ENCODE assay signal across 27 mouse cellular contexts in the genomic region with DNA sequence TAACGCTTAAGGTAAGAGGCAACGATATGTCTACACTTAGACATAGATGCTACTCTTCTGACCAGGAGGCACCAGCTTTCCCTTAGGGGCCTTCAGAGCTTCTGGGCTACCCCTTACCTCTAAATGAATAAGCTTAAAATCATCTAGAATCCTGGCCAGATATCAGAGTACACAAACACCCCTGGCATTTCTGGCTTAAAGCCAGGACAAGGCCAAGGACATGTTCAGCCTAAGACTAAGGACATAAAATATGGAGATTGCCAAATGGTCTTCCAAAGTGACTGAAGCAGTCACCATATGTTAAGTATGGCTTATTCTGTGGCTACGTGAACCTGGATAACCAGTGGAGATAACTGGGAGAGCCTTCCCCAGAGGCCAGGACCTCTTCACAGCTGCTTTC.
"Had no signal": no experiment of that assay in that cellular context is flagged by ENCODE, and none has a peak within 500 bp of the region (broad histone marks: within the 10 kb centered on the region; RNA-seq: fewer than 3 reads in every experiment).

No protein-coding gene starts in this region.

- H3K4me2 ChIP-seq: heart, embryonic 11.5 days; heart, embryonic 13.5 days; heart, embryonic 15.5 days; hindbrain, embryonic 13.5 days; hindbrain, embryonic 15.5 days; limb, embryonic 12.5 days; liver, embryonic 11.5 days; liver, embryonic 13.5 days; liver, embryonic 15.5 days had no signal

- H3K27ac ChIP-seq: heart, adult 2 months; heart, embryonic 13.5 days; heart, embryonic 15.5 days; hindbrain, embryonic 13.5 days; hindbrain, embryonic 15.5 days; hindbrain, postnatal 0 days; layer of hippocampus, adult 2 months; left cerebral cortex, adult 2 months; limb, embryonic 10.5 days; limb, embryonic 12.5 days; liver, embryonic 13.5 days; liver, embryonic 15.5 days had no signal

- ATAC-seq: hindbrain, postnatal 0 days; intestine, embryonic 16.5 days; liver, postnatal 0 days had no signal

- H3K4me3 ChIP-seq: heart, adult 2 months; heart, embryonic 13.5 days; heart, embryonic 15.5 days; hindbrain, embryonic 13.5 days; hindbrain, embryonic 15.5 days; layer of hippocampus, adult 2 months; left cerebral cortex, adult 2 months; limb, embryonic 10.5 days; limb, embryonic 12.5 days; liver, embryonic 13.5 days; liver, embryonic 15.5 days had no signal

- H3K4me1 ChIP-seq: heart, embryonic 13.5 days; heart, embryonic 15.5 days; hindbrain, embryonic 13.5 days; hindbrain, embryonic 15.5 days; limb, embryonic 10.5 days; limb, embryonic 12.5 days; liver, embryonic 13.5 days; liver, embryonic 15.5 days had no signal

- H3K9me3 ChIP-seq: heart, embryonic 13.5 days; heart, embryonic 15.5 days; hindbrain, embryonic 13.5 days; hindbrain, embryonic 15.5 days; limb, embryonic 10.5 days; limb, embryonic 12.5 days; liver, embryonic 13.5 days; liver, embryonic 15.5 days had no signal

- DNase-seq: gastrocnemius, postnatal 14 days; gastrocnemius, postnatal 36 days; heart, adult 11 months; heart, adult 2 months; heart, postnatal 14 days; heart, postnatal 36 days; kidney, adult 11 months; kidney, adult 8-10 months; kidney, postnatal 10 days; kidney, postnatal 25 days; kidney, postnatal 4 days; liver; liver, embryonic 13.5 days; liver, postnatal 0 days had no signal

- H3K27me3 ChIP-seq: heart, embryonic 13.5 days; heart, embryonic 15.5 days; hindbrain, embryonic 13.5 days; hindbrain, embryonic 15.5 days; limb, embryonic 12.5 days; liver, embryonic 13.5 days; liver, embryonic 15.5 days had no signal

- H3K9ac ChIP-seq: heart, embryonic 13.5 days; heart, embryonic 15.5 days; hindbrain, embryonic 13.5 days; hindbrain, embryonic 15.5 days; limb, embryonic 12.5 days; liver, embryonic 13.5 days; liver, embryonic 15.5 days; liver, postnatal 0 days had no signal

- H3K36me3 ChIP-seq: heart, embryonic 13.5 days; heart, embryonic 15.5 days; hindbrain, embryonic 13.5 days; hindbrain, embryonic 15.5 days; limb, embryonic 10.5 days; limb, embryonic 12.5 days; liver, embryonic 13.5 days; liver, embryonic 15.5 days had no signal
